Mouse (Mus musculus) midbrain, embryonic 10.5 days (tissue): ENCODE data around the gene Smarcad1. TPM values are rescaled to one million over a fixed set of nuclear protein-coding genes. Genes with fewer than 3 reads are reported as not detected.

Source experiments
- DNase-seq: peaks from one replicate; pipeline ENCODE4 v3.0.0-alpha.2; 2017; ENCODE audit warnings: low spot score
- H3K27ac ChIP-seq: fragments of 300-500 bp; sonication (generic); replicated peaks from 2 replicates; pipeline ENCODE4 v1.5.1; 2016; ENCODE audit warnings: mild to moderate bottlenecking
- H3K27me3 ChIP-seq: fragments of 300-500 bp; sonication (generic); 2 replicates; pipeline ENCODE4 v1.6.1; 2016; ENCODE audit warnings: low read depth, mild to moderate bottlenecking; ENCODE audit not compliant: poor library complexity, severe bottlenecking
- H3K36me3 ChIP-seq: fragments of 300-500 bp; sonication (generic); 2 replicates; pipeline ENCODE4 v1.6.1; 2016; ENCODE audit warnings: mild to moderate bottlenecking, moderate library complexity
- H3K4me1 ChIP-seq: fragments of 300-500 bp; sonication (generic); 2 replicates; pipeline ENCODE4 v1.6.1; 2016
- H3K4me3 ChIP-seq: fragments of 300-500 bp; sonication (generic); 2 replicates; pipeline ENCODE4 v1.5.1; 2016; ENCODE audit warnings: mild to moderate bottlenecking, moderate library complexity
- H3K9me3 ChIP-seq: fragments of 300-500 bp; sonication (generic); replicated peaks from 2 replicates; pipeline ENCODE4 v1.6.1; 2016; ENCODE audit warnings: mild to moderate bottlenecking
- WGBS: fragments of 180-500 bp; shearing (Covaris S2); methylation state at CpG from one replicate; pipeline ENCODE4 v1.1.7; 2016; 5-methylcytosine and 5-hydroxymethylcytosine counted together
- polyA plus RNA-seq: library from polyadenylated mRNA; unstranded; fragments of >200 nt; fragmentation: Nextera tagmentation; extraction: Ambion mirVana; gene quantifications from 2 replicates; pipeline ENCODE4 v1.2.1, GENCODE M21; 2016

Gene Smarcad1
- polyA plus RNA-seq, 1 experiment from 2014 or later, result 116 TPM

DNA sequence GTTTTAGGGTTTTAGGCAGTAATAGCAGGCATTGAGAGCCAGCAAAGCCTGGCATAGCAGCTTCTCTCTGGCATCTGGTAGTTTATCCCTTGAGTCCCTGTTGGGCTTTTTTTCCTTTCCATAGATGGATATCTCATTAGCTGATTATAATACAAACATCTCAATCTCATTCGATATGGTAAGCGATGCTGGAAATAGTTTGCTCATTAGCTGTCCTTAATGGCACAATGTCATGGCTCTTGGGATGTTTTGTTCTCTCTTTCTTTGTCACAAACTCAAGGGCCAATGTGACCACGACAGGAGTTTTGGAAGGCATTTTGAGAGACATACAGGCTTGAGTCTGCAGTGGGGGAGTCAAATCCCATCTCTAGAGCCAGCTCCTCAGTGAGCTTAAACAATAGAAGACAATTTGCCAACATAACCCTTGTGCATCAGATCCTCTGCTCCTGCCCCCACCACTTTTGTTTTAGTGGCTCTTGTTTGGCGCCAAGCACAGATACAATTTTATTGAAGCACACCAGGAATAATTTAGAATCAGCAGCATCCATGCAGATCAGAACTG, 117.1 kb downstream of the Smarcad1 start:
- Histone ChIP-seq H3K9me3 (no peaks in the 10 kb centered on the region), H3K4me1 (no peaks in the 10 kb centered on the region), H3K36me3 (no peaks in the 10 kb centered on the region), H3K4me3 (no peak overlapping the region), H3K27ac (no peak overlapping the region), H3K27me3 (no peaks in the 10 kb centered on the region)
- no peak for DNase-seq
- WGBS, result 81% methylated on average over 4 of the region's 4 CpGs

DNA sequence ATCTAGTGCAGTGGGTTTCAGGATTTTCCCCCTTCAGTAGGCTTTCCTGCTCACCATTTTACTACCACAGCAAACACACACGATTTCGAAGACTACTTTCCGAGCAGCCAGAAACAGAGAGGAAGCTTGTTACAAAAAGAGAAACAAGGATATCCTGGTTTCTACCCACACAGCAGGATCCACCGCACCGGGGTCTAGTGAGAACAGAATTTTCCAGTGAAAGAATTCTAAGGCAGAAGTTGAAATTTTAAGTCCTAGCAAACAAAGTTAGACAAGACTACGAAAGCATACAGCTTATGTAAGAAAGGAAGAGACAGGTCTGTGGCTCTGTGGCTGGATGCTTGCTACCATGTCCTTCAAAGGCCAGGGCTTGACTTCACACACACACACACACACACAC, 121.8 kb downstream of the Smarcad1 start:
- no peak overlapping the region for H3K27ac ChIP-seq
- H3K36me3 ChIP-seq, result no peaks in the 10 kb centered on the region
- H3K4me3 ChIP-seq, result no peak overlapping the region
- no peak for DNase-seq
- H3K27me3 ChIP-seq, result no peaks in the 10 kb centered on the region
- WGBS, result 89% methylated on average over 6 of the region's 6 CpGs
- H3K9me3 ChIP-seq, result no peaks in the 10 kb centered on the region
- no peaks in the 10 kb centered on the region for H3K4me1 ChIP-seq

DNA sequence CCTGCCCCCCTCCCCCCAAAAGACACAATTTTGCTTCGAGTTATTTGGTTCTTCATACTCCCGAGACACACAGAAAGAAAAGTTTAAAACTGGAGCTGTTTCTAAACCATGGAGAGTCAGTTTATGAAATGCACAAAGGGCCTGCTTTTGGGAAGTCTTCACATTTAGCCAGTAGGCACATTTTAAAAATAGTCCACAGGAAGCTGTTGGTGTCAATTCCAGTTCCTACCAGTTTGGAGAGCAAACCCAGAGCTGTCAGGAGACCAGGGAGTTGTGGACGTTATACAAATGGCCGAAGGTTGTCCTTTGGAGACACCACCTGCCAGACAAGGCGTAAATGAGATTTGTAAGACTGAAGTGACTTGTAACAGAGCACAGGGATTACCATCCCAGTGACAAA, 122.6 kb downstream of the Smarcad1 start:
- Histone ChIP-seq H3K9me3 (no peaks in the 10 kb centered on the region), H3K4me3 (no peak overlapping the region)
- WGBS, result 77% methylated on average over 5 of the region's 5 CpGs

More for the DNA sequence above, 122.6 kb downstream of the Smarcad1 start:
- DNase-seq, result no peak
- no peaks in the 10 kb centered on the region for H3K27me3 ChIP-seq
- H3K36me3 ChIP-seq, result no peaks in the 10 kb centered on the region
- no peak overlapping the region for H3K27ac ChIP-seq
- no peaks in the 10 kb centered on the region for H3K4me1 ChIP-seq

Other genes with a start within 250 kb of the Smarcad1 start
- 7.7 and 12.8 TPM in 2 replicates for gene Hpgds, start 102.3 kb downstream of the Smarcad1 start, polyA plus RNA-seq